Mouse (Mus musculus) erythroblast, embryonic 14.5 days (primary cell): ENCODE measurements around the gene Ipo8.

Source experiments
- GATA1 ChIP-seq: IDR thresholded peaks from 2 replicates; pipeline ENCODE4 v1.6.1; 2012; ENCODE audit warnings: low read length, inconsistent platforms, mixed read lengths
- TAL1 ChIP-seq: IDR thresholded peaks from 3 replicates; pipeline ENCODE4 v1.6.1; 2012; ENCODE audit warnings: low read length, inconsistent platforms, mixed read lengths

- no peak for TF ChIP-seq GATA1
- TF ChIP-seq TAL1 = no peak
These were observed 106.8 kb downstream of the Ipo8 start for GRCm38 (mm10) chr6:148724453-148724852.
